Mouse (Mus musculus) retina, postnatal 1 day (tissue): Measurements from ENCODE around the gene Snrpb2.

ENCODE experiments used
- DNase-seq: peaks from one replicate; pipeline ENCODE4 v3.0.0-alpha.2; 2012

The Snrpb2 gene

DNA sequence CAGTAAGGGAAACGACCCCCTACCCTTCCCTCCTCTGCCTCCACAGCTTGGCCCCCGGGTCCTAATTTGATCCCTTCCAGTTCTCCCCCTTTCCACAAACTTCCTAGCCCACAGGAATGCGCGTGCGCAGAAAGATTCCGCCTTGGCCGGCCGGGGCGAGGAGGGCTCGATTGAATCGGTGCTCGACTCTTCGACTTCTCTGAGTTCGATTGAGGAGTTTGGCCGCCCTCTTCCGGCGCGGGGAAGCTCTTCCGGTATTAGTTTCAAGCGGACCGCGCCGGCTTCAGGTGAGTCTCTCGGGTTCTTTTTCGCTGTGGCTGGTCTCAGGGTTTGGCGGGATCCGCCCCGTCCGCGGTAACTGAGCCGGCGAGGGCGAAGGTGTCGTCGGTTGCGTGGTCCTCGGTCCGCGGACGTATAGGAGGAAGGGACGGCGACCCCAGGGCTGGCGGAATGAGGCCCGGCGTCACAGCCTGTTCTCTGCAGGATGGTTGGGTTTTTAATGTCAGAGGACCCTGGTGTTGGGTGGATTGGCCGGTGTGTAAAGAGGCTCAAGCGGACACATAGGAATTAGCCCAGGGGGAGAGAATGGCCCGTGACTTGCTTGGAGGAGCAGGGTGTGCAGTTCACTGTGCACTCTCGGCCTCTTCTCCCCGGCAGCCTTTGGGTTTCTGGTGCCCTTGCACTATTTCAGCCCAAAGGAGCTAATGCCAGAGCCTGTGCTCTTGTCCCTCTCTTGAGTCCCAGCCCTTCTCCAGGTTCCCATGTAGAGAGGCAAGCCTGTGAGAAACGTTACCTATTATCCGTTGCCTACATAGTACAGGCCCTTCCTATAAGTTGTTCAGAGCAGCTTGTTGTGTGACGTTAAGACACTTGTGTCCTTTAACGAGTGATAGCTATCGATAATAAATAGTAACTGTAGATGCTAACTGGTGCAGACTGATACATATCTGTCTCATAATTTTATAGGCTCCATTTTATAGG, at the start of gene Snrpb2:
TSS of gene Snrpb2 (plus strand) at position 228 of the 981 bp plus-strand sequence.
- DNase-seq = peak; percentile 96

DNA sequence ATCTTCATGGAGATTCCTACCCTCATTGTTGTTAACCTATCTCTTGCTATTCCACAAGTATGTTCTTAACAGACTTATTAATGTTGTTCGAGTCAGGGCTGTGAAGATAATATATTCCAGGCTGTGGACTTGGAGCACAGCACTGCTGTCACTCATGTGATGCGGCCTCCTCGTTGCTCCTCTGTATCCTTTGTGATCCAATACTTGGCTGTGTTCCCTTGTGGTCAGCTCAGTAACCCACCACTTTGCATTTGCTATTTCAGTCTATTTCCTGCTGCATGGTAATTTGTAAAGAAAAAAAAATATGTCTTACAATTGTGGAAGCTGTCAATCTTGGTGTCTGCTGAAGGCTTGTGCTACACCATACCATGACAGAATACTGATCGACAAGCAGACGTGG, 49.8 kb upstream of the Snrpb2 start:
- no peak for DNase-seq

GRCm38 (mm10) chr2:143018084-143018483, 44.8 kb upstream of the Snrpb2 start:
- DNase-seq = no peak

- no peak for DNase-seq
Observed at GRCm38 (mm10) chr2:143018591-143019130, 44.2 kb upstream of the Snrpb2 start.

DNA sequence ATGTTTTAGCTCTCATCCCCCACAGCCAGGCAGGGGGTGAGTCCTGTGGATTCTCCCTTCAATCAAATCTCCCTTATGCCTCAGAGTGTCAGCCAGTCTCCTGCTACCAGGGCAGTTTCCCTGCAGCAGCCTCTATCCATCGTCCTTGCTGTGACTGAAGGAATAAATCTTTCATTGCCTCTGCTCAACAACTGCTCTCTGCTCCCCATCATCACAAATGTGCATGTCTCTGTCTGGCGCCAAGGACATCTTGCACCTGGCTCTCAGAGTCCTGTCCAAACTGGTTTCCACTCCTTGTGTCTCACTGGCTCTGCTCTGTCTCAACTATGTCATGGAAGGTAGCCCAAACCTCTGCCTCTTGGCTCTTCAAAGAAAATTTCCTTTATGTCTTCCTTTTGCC, 43.1 kb upstream of the Snrpb2 start:
- DNase-seq = no peak

- no peak for DNase-seq
Observed at GRCm38 (mm10) chr2:143023331-143023730, 39.5 kb upstream of the Snrpb2 start.

GRCm38 (mm10) chr2:143024226-143024625, 38.6 kb upstream of the Snrpb2 start:
- DNase-seq = no peak

DNA sequence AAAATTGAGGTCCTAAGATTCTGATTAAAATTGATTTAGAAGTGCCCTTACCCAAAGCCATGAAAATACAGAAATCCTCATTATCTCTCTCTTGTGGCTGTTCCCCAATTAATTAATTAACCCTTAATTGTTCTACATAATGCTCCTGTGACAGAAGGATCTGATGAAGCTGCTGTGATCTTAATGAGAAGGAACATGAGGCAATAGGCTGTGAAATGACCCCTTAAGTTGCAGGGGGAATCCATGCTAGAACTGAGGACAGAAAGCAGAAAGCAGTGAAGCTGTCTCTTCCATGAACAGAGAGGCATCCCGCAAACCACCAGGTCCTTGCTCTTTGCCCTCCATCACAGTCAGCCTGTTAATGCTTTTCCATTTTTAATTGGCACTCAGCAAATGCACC, 31.6 kb upstream of the Snrpb2 start:
- peak; percentile 54 for DNase-seq

- peak; percentile 21 for DNase-seq
Observed at GRCm38 (mm10) chr2:143032378-143033255, 30.2 kb upstream of the Snrpb2 start.

- no peak for DNase-seq
Observed at GRCm38 (mm10) chr2:143034350-143035085, 28.3 kb upstream of the Snrpb2 start.

DNA sequence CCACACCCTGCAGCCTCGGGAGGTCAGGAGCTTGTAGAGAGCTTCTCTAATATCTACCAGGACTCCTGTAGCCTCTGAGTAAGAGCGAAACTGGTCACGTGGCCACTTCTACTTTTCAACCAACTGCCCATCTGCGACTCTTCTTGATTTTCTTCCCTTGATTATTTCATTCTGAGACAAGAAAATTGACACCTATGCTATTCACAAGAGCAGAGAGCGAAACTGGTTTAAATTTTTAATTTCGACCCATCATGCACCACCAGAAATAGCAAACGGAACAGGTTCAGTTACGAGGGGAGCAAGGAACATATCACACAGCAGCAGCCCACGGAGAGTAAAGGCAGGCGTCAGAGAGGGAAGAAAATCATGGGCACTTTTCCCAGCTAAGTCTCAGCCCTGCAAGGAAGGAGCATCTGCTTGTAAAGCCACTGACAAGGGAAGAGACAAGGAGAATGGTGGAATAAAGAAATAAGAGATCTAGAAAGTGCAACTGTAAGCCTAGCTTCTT, 27.7 kb upstream of the Snrpb2 start:
- no peak for DNase-seq

GRCm38 (mm10) chr2:143041596-143041995, 21.2 kb upstream of the Snrpb2 start:
- DNase-seq = no peak

- DNase-seq = no peak
Observed at GRCm38 (mm10) chr2:143055251-143055650, 7.6 kb upstream of the Snrpb2 start.

DNA sequence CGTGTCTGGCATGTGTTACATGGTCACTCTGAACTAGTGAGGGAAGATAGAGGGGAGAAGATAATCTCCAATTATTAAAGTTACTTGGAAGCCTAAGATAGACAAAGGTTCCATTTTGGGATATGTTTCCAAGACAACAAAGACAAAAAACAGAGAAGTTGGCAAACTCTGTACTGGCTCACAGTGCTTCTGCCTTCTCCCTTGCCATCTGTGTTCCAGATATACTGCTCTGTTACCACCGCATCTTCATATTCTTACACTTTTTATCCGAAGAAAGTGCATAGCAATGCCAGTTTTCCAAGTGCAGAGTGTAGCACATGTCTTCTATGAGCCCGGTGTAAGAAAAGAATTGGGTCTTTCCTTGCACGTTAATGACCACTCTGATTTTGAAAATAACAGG, 6.1 kb upstream of the Snrpb2 start:
- no peak for DNase-seq

DNA sequence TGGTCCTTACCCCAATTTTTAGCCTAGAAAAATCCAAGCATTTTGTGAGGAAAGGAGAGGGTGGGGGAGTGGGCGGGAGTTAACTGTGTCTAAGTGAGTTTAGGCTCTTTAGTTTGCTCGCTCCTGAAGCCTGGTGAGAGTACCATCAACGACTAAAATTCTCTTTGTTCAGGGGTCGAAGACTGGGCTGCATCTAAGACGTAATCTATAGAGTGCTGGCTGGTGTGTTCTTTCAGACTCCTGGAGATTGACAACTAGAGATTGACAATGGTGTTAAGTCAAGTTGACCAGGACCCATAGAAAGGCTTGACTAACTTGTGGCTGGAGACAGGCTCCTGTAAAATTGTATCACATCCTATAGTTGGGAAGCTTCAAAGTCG, 417 bp upstream of the Snrpb2 start:
- no peak for DNase-seq

GRCm38 (mm10) chr2:143065914-143066313, 3.1 kb downstream of the Snrpb2 start:
- no peak for DNase-seq

- peak; percentile 17 for DNase-seq
Observed at GRCm38 (mm10) chr2:143078198-143078851, 15.5 kb downstream of the Snrpb2 start, which contains the start of gene Otor. Gene Otor, plus strand, starts transcription at chr2:143078473.

- DNase-seq = no peak
Observed at GRCm38 (mm10) chr2:143081693-143082092, 18.9 kb downstream of the Snrpb2 start.

DNA sequence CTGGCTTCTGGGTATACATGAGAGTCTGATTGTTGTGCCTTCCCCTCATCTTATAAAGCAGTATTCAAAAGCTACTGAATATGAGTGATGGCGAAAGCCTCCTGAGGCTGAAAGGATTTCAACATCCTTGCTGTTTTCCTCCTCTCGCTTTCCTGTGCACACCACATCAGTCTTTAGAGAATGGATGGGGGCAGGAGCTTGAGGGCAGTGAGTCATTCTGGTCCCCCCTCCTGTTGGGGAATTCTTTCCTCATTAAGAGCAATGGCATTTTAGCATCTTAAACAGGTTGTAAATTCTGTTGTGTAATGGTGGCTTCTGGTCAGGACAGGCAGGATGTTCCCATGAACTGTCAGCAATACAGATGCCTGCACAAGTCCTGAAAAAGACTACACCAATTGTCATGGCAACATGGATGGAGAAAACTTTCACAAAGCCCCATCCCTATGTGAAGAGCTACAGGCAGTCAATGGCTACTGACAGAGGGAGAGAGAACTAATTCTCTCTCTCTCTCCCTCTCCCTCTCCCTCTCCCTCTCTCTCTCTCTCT, 22.1 kb downstream of the Snrpb2 start:
- no peak for DNase-seq

GRCm38 (mm10) chr2:143089866-143090265, 27.0 kb downstream of the Snrpb2 start:
- no peak for DNase-seq

DNA sequence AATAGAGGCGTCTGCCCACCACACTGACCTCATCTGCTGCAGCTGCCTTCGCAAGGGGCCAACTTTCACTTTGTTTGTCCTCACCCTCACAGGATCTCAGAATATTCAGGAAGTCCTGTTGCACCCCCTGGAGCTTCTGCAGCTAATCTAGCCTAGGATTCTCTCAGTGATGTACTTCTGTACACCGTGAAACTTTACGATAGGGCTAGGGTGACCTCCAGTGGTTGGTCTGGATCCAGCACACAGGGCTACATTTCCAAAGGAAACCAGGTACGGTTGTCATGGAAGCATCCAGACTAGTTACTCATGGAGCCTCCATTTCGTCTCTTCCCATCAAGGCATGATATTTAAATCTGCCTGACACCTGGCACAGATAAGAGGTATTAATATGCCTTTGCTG, 30.9 kb downstream of the Snrpb2 start:
- peak; percentile 67 for DNase-seq
